Mouse (Mus musculus) testis, adult 2 months (tissue): ENCODE measurements around the gene Rbm8a. TPM values are rescaled to one million over a fixed set of nuclear protein-coding genes. Genes with fewer than 3 reads are reported as not detected.

Experiments
- H3K27ac ChIP-seq: fragments of 200-500 bp; 2 replicates; pipeline ENCODE4 v1.5.1; 2012; ENCODE audit warnings: low read depth, low read length; ENCODE audit not compliant: control insufficient read depth, insufficient read depth
- H3K27me3 ChIP-seq: fragments of 200-500 bp; 2 replicates; pipeline ENCODE4 v1.6.1; 2012; ENCODE audit warnings: mild to moderate bottlenecking, low read length, moderate library complexity; ENCODE audit not compliant: control insufficient read depth, insufficient read depth
- H3K36me3 ChIP-seq: fragments of 200-500 bp; 2 replicates; pipeline ENCODE4 v1.6.1; 2012; ENCODE audit warnings: mild to moderate bottlenecking, low read length; ENCODE audit not compliant: control insufficient read depth, insufficient read depth
- H3K4me1 ChIP-seq: fragments of 200-500 bp; 2 replicates; pipeline ENCODE4 v1.6.1; 2012; ENCODE audit warnings: low read length; ENCODE audit not compliant: control insufficient read depth, insufficient read depth
- H3K4me3 ChIP-seq: fragments of 200-500 bp; 2 replicates; pipeline ENCODE4 v1.5.1; 2012; ENCODE audit warnings: low read depth, mild to moderate bottlenecking, low read length, moderate library complexity, mixed read lengths; ENCODE audit not compliant: control insufficient read depth
- CTCF ChIP-seq: fragments of 200-500 bp; IDR thresholded peaks from 2 replicates; pipeline ENCODE4 v1.5.1; 2012; ENCODE audit warnings: low read depth, mild to moderate bottlenecking, inconsistent platforms, low read length, moderate library complexity; ENCODE audit not compliant: control insufficient read depth, insufficient read depth, insufficient replicate concordance
- POLR2A ChIP-seq: fragments of 200-500 bp; IDR thresholded peaks from 2 replicates; pipeline ENCODE4 v1.6.1; 2012; ENCODE audit warnings: low read depth, mild to moderate bottlenecking, inconsistent platforms, low read length, moderate library complexity; ENCODE audit not compliant: control insufficient read depth
- polyA plus RNA-seq: library from polyadenylated mRNA; depleted of rRNA; stranded (reverse); fragments of >200 nt; gene quantifications from 2 replicates; pipeline ENCODE4 v1.2.3, GENCODE M21; 2012

The Rbm8a gene
- polyA plus RNA-seq, 1 experiment = 8.0 TPM

GRCm38 (mm10) chr3:96666916-96667315 is 37.2 kb downstream of the Rbm8a start:
- TF ChIP-seq CTCF = no peak
- TF ChIP-seq POLR2A = no peak
- no peaks in the 10 kb centered on the region for H3K36me3 ChIP-seq
- peaks cover 15% of the 10 kb centered on the region for H3K4me1 ChIP-seq
- H3K27ac ChIP-seq = no peak overlapping the region
- H3K4me3 ChIP-seq = no peak overlapping the region
- H3K27me3 ChIP-seq = no peaks in the 10 kb centered on the region

GRCm38 (mm10) chr3:96667316-96667715 is 37.6 kb downstream of the Rbm8a start:
- Histone ChIP-seq H3K27me3 (no peaks in the 10 kb centered on the region), H3K4me3 (no peak overlapping the region), H3K36me3 (no peaks in the 10 kb centered on the region), H3K27ac (no peak overlapping the region), H3K4me1 (peaks cover 15% of the 10 kb centered on the region)
- TF ChIP-seq POLR2A = no peak
- no peak for TF ChIP-seq CTCF

GRCm38 (mm10) chr3:96668424-96669067 is 38.8 kb downstream of the Rbm8a start:
- H3K27ac ChIP-seq = no peak overlapping the region
- H3K36me3 ChIP-seq = no peaks in the 10 kb centered on the region
- no peaks in the 10 kb centered on the region for H3K27me3 ChIP-seq
- TF ChIP-seq CTCF = no peak
- no peak for TF ChIP-seq POLR2A
- peaks cover 9% of the 10 kb centered on the region for H3K4me1 ChIP-seq
- no peak overlapping the region for H3K4me3 ChIP-seq

- H3K4me1 ChIP-seq = peaks cover 9% of the 10 kb centered on the region
- no peaks in the 10 kb centered on the region for H3K36me3 ChIP-seq
- no peak for TF ChIP-seq POLR2A
- no peak for TF ChIP-seq CTCF
- H3K27ac ChIP-seq = no peak within 1 kb of the TSS
- H3K27me3 ChIP-seq = no peaks in the 10 kb centered on the region
- peak within 1 kb of the TSS; percentile 61 for H3K4me3 ChIP-seq
These were observed 40.2 kb downstream of the Rbm8a start, which contains the start of gene Ankrd35 for GRCm38 (mm10) chr3:96669727-96670468. Gene Ankrd35, plus strand, starts transcription at chr3:96670131.

- Histone ChIP-seq H3K27ac (no peak overlapping the region), H3K27me3 (no peaks in the 10 kb centered on the region), H3K4me3 (no peak overlapping the region), H3K36me3 (no peaks in the 10 kb centered on the region), H3K4me1 (peaks cover 9% of the 10 kb centered on the region)
- TF ChIP-seq POLR2A (no peak), CTCF (no peak)
These were observed 41.8 kb downstream of the Rbm8a start for GRCm38 (mm10) chr3:96671519-96671918.

GRCm38 (mm10) chr3:96673514-96673913 is 43.8 kb downstream of the Rbm8a start:
- no peaks in the 10 kb centered on the region for H3K27me3 ChIP-seq
- H3K4me1 ChIP-seq = peaks cover 9% of the 10 kb centered on the region
- no peak for TF ChIP-seq POLR2A
- no peak for TF ChIP-seq CTCF
- no peak overlapping the region for H3K27ac ChIP-seq
- H3K4me3 ChIP-seq = no peak overlapping the region
- H3K36me3 ChIP-seq = no peaks in the 10 kb centered on the region

- no peaks in the 10 kb centered on the region for H3K27me3 ChIP-seq
- H3K27ac ChIP-seq = no peak overlapping the region
- TF ChIP-seq POLR2A = no peak
- no peak for TF ChIP-seq CTCF
- H3K4me1 ChIP-seq = peaks cover 10% of the 10 kb centered on the region
- H3K4me3 ChIP-seq = no peak overlapping the region
- no peaks in the 10 kb centered on the region for H3K36me3 ChIP-seq
These were observed 44.7 kb downstream of the Rbm8a start for GRCm38 (mm10) chr3:96674442-96674841.
